Mouse (Mus musculus): ENCODE results near the gene Tnks1bp1. TPM values are rescaled to one million over a fixed set of nuclear protein-coding genes. Genes with fewer than 3 reads are reported as not detected.

The Tnks1bp1 gene
- 9.3 and 12.2 TPM in 2 replicates for polyA plus RNA-seq (2014; fragmentation: Nextera tagmentation; extraction: Ambion mirVana)

GRCm38 (mm10) chr2:85047596-85048167 is at the start of gene Tnks1bp1:
Gene Tnks1bp1 (plus strand): TSS chr2:85048022.
- Histone ChIP-seq H3K4me2 (ENCODE audit: low read depth, low read length) (peak within 1 kb of the TSS; percentile 69), H3K27ac (replicated peaks; ENCODE audit: low read depth, low read length) (peak within 1 kb of the TSS; percentile 90), H3K4me3 (ENCODE audit: low read depth, low read length) (peak within 1 kb of the TSS; percentile 68), H3K4me1 (ENCODE audit: control insufficient read depth, insufficient read depth, low read length) (peaks cover 6% of the 10 kb centered on the region), H3K36me3 (replicated peaks; ENCODE audit: control insufficient read depth, insufficient read depth, low read depth, low read length) (peaks cover 18% of the 10 kb centered on the region), H3K9ac (replicated peaks; ENCODE audit: low read length) (peak within 1 kb of the TSS; percentile 67), H3K9me3 (replicated peaks; ENCODE audit: control insufficient read depth, low read length) (no peaks in the 10 kb centered on the region), H3K27me3 (ENCODE audit: control insufficient read depth, insufficient read depth, low read length) (no peaks in the 10 kb centered on the region)
- DNase-seq (ENCODE audit: low spot score) (peak; percentile 95), ATAC-seq (replicated peaks; ENCODE audit: insufficient number of reproducible peaks, low FRiP score, low TSS enrichment, low read depth) (peak; percentile 73)
- under 1% methylated on average over 41 of the region's 42 CpGs for WGBS

- DNase-seq (ENCODE audit: low spot score) = no peak
- no peaks in the 10 kb centered on the region for H3K27me3 ChIP-seq (ENCODE audit: control insufficient read depth, insufficient read depth, low read length)
- no peaks in the 10 kb centered on the region for H3K4me1 ChIP-seq (ENCODE audit: control insufficient read depth, insufficient read depth, low read length)
- no peak overlapping the region for H3K4me2 ChIP-seq (ENCODE audit: low read depth, low read length)
- H3K27ac ChIP-seq (replicated peaks; ENCODE audit: low read depth, low read length) = no peak overlapping the region
- no peak for ATAC-seq (replicated peaks; ENCODE audit: insufficient number of reproducible peaks, low FRiP score, low TSS enrichment, low read depth)
- 76% methylated on average over 3 of the region's 3 CpGs for whole genome bisulfite sequencing
- H3K9ac ChIP-seq (replicated peaks; ENCODE audit: low read length) = no peak overlapping the region
- H3K9me3 ChIP-seq (replicated peaks; ENCODE audit: control insufficient read depth, low read length) = no peaks in the 10 kb centered on the region
- no peak overlapping the region for H3K4me3 ChIP-seq (ENCODE audit: low read depth, low read length)
- no peaks in the 10 kb centered on the region for H3K36me3 ChIP-seq (replicated peaks; ENCODE audit: control insufficient read depth, insufficient read depth, low read depth, low read length)
These were observed 48.2 kb upstream of the Tnks1bp1 start for GRCm38 (mm10) chr2:84999486-85000181.

- Histone ChIP-seq H3K9ac (replicated peaks; ENCODE audit: low read length) (no peak overlapping the region), H3K4me3 (ENCODE audit: low read depth, low read length) (no peak overlapping the region), H3K36me3 (replicated peaks; ENCODE audit: control insufficient read depth, insufficient read depth, low read depth, low read length) (no peaks in the 10 kb centered on the region), H3K9me3 (replicated peaks; ENCODE audit: control insufficient read depth, low read length) (no peaks in the 10 kb centered on the region), H3K4me2 (ENCODE audit: low read depth, low read length) (no peak overlapping the region), H3K27me3 (ENCODE audit: control insufficient read depth, insufficient read depth, low read length) (no peaks in the 10 kb centered on the region), H3K4me1 (ENCODE audit: control insufficient read depth, insufficient read depth, low read length) (no peaks in the 10 kb centered on the region), H3K27ac (replicated peaks; ENCODE audit: low read depth, low read length) (no peak overlapping the region)
- ATAC-seq (replicated peaks; ENCODE audit: insufficient number of reproducible peaks, low FRiP score, low TSS enrichment, low read depth) (no peak), DNase-seq (ENCODE audit: low spot score) (no peak)
- 72% methylated on average over 13 of the region's 13 CpGs for WGBS
These were observed 46.3 kb upstream of the Tnks1bp1 start for GRCm38 (mm10) chr2:85001497-85001896.

- Histone ChIP-seq H3K9ac (replicated peaks; ENCODE audit: low read length) (no peak overlapping the region), H3K4me1 (ENCODE audit: control insufficient read depth, insufficient read depth, low read length) (no peaks in the 10 kb centered on the region), H3K27ac (replicated peaks; ENCODE audit: low read depth, low read length) (no peak overlapping the region), H3K27me3 (ENCODE audit: control insufficient read depth, insufficient read depth, low read length) (no peaks in the 10 kb centered on the region), H3K36me3 (replicated peaks; ENCODE audit: control insufficient read depth, insufficient read depth, low read depth, low read length) (no peaks in the 10 kb centered on the region), H3K9me3 (replicated peaks; ENCODE audit: control insufficient read depth, low read length) (no peaks in the 10 kb centered on the region), H3K4me3 (ENCODE audit: low read depth, low read length) (no peak overlapping the region), H3K4me2 (ENCODE audit: low read depth, low read length) (no peak overlapping the region)
- 77% methylated on average over 8 of the region's 8 CpGs for WGBS
- DNase-seq (ENCODE audit: low spot score) = no peak
- no peak for ATAC-seq (replicated peaks; ENCODE audit: insufficient number of reproducible peaks, low FRiP score, low TSS enrichment, low read depth)
These were observed 45.2 kb upstream of the Tnks1bp1 start for GRCm38 (mm10) chr2:85002575-85002974.

- Histone ChIP-seq H3K36me3 (replicated peaks; ENCODE audit: control insufficient read depth, insufficient read depth, low read depth, low read length) (no peaks in the 10 kb centered on the region), H3K9me3 (replicated peaks; ENCODE audit: control insufficient read depth, low read length) (no peaks in the 10 kb centered on the region), H3K4me3 (ENCODE audit: low read depth, low read length) (no peak overlapping the region), H3K4me2 (ENCODE audit: low read depth, low read length) (no peak overlapping the region), H3K9ac (replicated peaks; ENCODE audit: low read length) (no peak overlapping the region), H3K27ac (replicated peaks; ENCODE audit: low read depth, low read length) (no peak overlapping the region), H3K4me1 (ENCODE audit: control insufficient read depth, insufficient read depth, low read length) (no peaks in the 10 kb centered on the region), H3K27me3 (ENCODE audit: control insufficient read depth, insufficient read depth, low read length) (no peaks in the 10 kb centered on the region)
- 92% methylated on average over 4 of the region's 4 CpGs for WGBS
- no peak for ATAC-seq (replicated peaks; ENCODE audit: insufficient number of reproducible peaks, low FRiP score, low TSS enrichment, low read depth)
- no peak for DNase-seq (ENCODE audit: low spot score)
These were observed 43.5 kb upstream of the Tnks1bp1 start for GRCm38 (mm10) chr2:85004341-85004740.

- no peak overlapping the region for H3K4me3 ChIP-seq (ENCODE audit: low read depth, low read length)
- no peaks in the 10 kb centered on the region for H3K4me1 ChIP-seq (ENCODE audit: control insufficient read depth, insufficient read depth, low read length)
- H3K9ac ChIP-seq (replicated peaks; ENCODE audit: low read length) = no peak overlapping the region
- no peak overlapping the region for H3K27ac ChIP-seq (replicated peaks; ENCODE audit: low read depth, low read length)
- no peaks in the 10 kb centered on the region for H3K36me3 ChIP-seq (replicated peaks; ENCODE audit: control insufficient read depth, insufficient read depth, low read depth, low read length)
- no peak overlapping the region for H3K4me2 ChIP-seq (ENCODE audit: low read depth, low read length)
- no peaks in the 10 kb centered on the region for H3K9me3 ChIP-seq (replicated peaks; ENCODE audit: control insufficient read depth, low read length)
- 80% methylated on average over 7 of the region's 7 CpGs for WGBS
- ATAC-seq (replicated peaks; ENCODE audit: insufficient number of reproducible peaks, low FRiP score, low TSS enrichment, low read depth) (no peak), DNase-seq (ENCODE audit: low spot score) (no peak)
- no peaks in the 10 kb centered on the region for H3K27me3 ChIP-seq (ENCODE audit: control insufficient read depth, insufficient read depth, low read length)
These were observed 41.2 kb upstream of the Tnks1bp1 start for GRCm38 (mm10) chr2:85006600-85006999.

GRCm38 (mm10) chr2:85007729-85008128 is 40.1 kb upstream of the Tnks1bp1 start:
- no peak overlapping the region for H3K4me2 ChIP-seq (ENCODE audit: low read depth, low read length)
- 26% methylated on average over 4 of the region's 4 CpGs for WGBS
- no peaks in the 10 kb centered on the region for H3K27me3 ChIP-seq (ENCODE audit: control insufficient read depth, insufficient read depth, low read length)
- H3K4me3 ChIP-seq (ENCODE audit: low read depth, low read length) = no peak overlapping the region
- no peak overlapping the region for H3K27ac ChIP-seq (replicated peaks; ENCODE audit: low read depth, low read length)
- peak; percentile 53 for DNase-seq (ENCODE audit: low spot score)
- H3K4me1 ChIP-seq (ENCODE audit: control insufficient read depth, insufficient read depth, low read length) = no peaks in the 10 kb centered on the region
- H3K9ac ChIP-seq (replicated peaks; ENCODE audit: low read length) = no peak overlapping the region
- no peaks in the 10 kb centered on the region for H3K36me3 ChIP-seq (replicated peaks; ENCODE audit: control insufficient read depth, insufficient read depth, low read depth, low read length)
- no peak for ATAC-seq (replicated peaks; ENCODE audit: insufficient number of reproducible peaks, low FRiP score, low TSS enrichment, low read depth)
- no peaks in the 10 kb centered on the region for H3K9me3 ChIP-seq (replicated peaks; ENCODE audit: control insufficient read depth, low read length)

- Histone ChIP-seq H3K9me3 (replicated peaks; ENCODE audit: control insufficient read depth, low read length) (no peaks in the 10 kb centered on the region), H3K27me3 (ENCODE audit: control insufficient read depth, insufficient read depth, low read length) (no peaks in the 10 kb centered on the region), H3K36me3 (replicated peaks; ENCODE audit: control insufficient read depth, insufficient read depth, low read depth, low read length) (no peaks in the 10 kb centered on the region), H3K4me1 (ENCODE audit: control insufficient read depth, insufficient read depth, low read length) (no peaks in the 10 kb centered on the region), H3K4me2 (ENCODE audit: low read depth, low read length) (no peak overlapping the region), H3K9ac (replicated peaks; ENCODE audit: low read length) (no peak overlapping the region), H3K4me3 (ENCODE audit: low read depth, low read length) (no peak overlapping the region), H3K27ac (replicated peaks; ENCODE audit: low read depth, low read length) (no peak overlapping the region)
- DNase-seq (ENCODE audit: low spot score) (no peak), ATAC-seq (replicated peaks; ENCODE audit: insufficient number of reproducible peaks, low FRiP score, low TSS enrichment, low read depth) (no peak)
- 79% methylated on average over 2 of the region's 2 CpGs for WGBS
These were observed 38.6 kb upstream of the Tnks1bp1 start for GRCm38 (mm10) chr2:85009212-85009611.

Data from embryonic facial prominence, embryonic 11.5 days (tissue).